Mouse (Mus musculus): ENCODE results near the gene Ksr1.

Gene Ksr1

DNA sequence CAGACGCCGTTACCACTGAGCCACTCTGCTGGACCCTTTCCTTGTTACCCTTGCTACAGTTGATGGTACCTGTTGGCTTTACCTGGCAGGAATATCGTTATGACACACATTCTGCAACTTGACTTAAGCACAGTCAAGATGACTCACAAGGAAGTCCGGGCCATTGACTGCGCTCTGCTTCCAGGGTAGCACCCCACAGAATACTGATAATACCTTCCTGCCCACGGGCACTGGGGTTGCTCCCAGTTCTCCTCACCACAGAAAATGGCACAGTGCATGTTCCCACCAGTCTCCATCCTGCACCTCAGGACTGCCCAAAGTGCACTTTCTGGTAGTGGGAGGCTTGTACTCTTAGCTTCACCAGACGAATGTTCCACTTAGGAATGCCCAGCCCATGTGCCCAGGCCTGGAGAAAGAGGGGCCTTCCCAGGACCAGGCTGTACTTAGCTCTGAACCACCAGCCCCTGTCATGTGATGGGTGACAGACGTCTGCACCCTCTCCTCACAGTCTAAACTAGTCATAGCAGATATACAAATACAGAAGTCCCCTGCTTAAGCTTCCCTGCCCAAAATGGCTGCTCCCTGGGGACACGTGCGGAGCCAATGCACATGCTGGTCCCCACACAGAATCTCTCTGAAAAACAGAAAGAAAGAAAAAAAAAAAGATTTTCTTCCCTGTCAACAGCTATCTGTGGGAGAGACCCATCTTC lies 52.1 kb downstream of the Ksr1 start:
- no peak for DNase-seq (ENCODE audit: low read depth, low spot score)

DNA sequence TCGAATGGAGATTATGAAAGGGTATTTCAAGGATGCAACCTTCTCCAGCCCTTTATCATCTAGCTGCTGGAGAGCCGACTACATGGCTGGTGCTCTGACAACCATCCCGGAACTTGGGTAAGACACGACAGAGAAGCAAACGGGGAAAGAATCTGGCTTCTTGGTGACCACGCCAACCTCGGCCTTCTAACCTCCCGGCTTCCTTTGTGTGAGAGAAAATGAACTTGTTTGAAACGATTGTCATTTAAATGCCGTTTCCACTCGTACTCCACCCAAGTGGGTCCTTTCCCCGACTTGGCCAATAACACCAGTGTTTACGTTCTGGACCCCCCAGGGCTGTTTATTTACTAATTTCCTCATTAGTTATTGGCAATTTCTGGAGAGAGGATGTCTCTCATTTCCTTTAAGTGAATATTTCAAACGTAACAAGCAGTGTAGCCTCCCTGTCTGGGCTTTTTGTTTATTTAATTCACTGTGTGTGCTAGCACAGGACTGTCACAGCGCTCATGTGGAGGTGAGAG lies 52.8 kb downstream of the Ksr1 start:
- DNase-seq (ENCODE audit: low read depth, low spot score): peak; percentile 84

DNA sequence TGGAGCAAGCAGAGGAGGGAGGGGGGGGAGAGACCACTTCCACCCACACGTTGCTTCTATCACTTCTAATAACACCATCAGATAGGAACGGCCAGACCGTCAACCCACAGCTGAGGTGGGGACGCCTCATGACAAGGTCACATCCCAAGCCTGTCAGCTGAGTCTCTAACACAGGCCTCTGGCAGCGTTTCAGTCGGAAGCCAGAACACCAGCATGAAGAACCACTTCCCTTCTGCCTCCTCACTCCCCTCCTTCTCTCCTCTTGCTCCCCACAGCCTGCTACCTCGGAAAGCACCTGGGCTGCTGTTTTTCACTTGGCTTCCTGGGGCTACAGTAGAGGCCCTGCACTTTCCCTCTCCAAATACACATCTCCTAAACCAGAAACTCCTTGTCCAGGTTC lies 53.4 kb downstream of the Ksr1 start:
- no peak for DNase-seq (ENCODE audit: low read depth, low spot score)

DNA sequence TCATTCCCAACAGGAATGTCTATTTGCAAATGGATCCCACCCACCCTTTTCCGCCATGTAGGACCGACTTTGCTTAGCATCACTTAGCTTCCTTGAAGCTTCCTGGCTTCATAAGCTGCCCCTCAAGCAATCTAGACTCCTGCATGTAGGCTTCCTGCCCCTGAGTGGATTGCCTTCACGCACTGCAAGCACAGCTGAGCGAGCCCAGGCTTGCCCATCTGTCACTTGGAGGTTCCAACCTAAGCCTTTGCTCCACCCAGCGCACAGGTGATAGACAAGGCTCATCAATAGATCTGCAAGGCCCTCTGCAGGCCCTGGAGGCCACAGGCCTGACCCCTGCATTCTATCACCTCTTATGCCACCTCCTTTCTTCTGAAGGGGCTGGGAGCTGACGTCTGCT lies 54.0 kb downstream of the Ksr1 start:
- no peak for DNase-seq (ENCODE audit: low read depth, low spot score)

DNA sequence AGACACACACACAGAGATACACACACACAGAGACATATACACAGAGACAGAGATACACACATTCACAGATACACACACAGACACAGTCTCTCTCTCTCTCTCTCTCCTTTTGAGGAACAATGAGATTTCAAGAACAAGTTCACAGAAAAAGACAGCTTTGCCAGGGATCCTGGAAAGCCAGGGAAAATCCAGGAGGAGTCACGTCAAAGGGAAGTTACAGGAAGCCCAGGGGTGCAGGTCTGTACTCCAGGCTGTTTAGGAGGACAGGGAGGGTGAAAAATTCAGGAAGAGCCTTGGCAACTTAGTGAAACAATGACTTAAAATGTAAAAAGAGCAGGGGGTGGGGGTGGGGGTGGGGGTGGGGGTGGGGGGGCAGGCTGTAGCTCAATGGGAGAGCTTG lies 56.5 kb downstream of the Ksr1 start:
- DNase-seq (ENCODE audit: low read depth, low spot score): no peak

DNA sequence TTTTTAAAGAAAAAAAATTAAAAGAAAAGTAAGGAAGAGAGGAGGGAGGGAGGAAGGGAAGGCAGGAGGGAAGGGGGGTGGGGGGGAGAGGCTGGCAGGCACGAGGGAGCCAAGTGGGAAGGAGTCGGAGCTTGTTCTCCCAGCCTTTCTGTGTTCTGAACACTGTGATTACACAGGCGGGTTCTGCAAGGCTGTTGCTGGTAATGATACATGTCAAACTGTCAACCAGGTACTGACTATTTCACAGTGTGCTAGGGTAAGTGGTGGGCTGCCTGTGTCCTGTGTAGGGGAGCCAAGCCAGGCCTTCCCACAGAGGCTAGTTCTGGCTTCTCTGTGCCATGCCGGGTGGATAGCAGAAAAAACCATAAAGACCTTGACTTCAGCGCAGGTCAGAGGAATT lies 57.2 kb downstream of the Ksr1 start:
- DNase-seq (ENCODE audit: low read depth, low spot score): no peak

DNA sequence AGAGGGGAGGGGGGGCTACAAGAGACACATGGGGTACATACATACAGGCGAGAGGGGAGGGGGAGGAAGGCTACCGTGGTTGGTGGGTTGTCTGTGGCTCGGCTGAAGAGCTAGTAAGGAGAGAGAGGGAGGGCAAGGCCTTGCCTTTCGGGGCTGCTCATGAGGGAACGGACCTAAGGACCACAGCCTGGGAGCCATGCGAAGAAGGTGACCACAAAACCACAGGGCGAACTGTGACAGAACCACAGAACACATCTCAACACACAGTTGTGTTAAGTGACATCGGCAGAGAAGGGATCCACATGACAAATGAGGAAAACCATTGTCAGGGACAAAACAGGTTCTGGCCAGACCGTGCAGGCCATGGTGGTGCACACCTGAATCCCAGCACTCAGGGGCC lies 57.9 kb downstream of the Ksr1 start:
- no peak for DNase-seq (ENCODE audit: low read depth, low spot score)

DNA sequence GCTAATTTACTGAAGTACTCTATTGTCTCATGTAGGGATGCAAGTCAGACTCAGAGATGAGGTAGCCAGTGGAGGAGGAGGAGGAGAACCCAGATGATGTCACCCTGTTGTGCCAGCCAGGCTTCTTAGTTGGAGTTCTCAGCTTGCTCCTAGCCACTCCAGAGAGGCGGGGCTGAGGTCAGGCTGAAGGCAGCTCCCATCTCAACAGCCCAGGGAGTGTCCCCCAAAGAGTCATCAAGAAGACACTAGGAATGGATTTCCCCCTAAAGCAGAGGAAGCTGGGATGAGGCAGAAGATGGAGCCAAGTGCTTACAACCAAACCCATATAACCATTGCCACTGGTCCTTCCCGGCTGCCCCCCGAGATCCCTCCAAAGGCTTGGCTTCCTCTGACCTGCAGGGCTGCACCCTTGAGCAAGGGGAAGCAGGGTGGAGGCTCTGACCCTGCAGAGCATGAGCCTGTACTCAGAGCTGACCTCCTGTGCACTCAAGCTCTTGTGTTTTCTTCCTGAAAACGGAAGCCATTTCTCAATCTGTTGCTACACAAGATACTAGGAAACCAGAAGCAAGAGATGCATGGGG lies 58.4 kb downstream of the Ksr1 start:
- DNase-seq (ENCODE audit: low read depth, low spot score): no peak

DNA sequence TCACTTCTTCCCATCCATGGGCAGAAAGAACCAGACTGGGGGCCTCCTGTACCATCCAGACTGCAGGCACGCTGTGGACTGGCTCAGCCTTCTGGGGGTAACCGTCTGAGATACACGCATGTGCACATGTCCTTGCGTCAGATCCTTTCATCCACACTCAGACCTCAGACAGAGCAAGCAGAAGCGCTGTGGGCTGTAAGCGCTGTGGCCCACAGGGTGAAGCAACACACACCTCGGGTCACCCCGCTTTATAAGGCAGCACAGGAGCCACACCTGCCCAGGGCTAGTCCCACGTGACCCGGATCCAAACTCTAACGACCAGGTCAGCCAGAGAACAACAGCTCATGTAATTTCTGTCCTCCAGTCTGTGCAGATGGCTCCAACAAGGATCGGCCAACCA lies 59.4 kb downstream of the Ksr1 start:
- DNase-seq (ENCODE audit: low read depth, low spot score): no peak

DNA sequence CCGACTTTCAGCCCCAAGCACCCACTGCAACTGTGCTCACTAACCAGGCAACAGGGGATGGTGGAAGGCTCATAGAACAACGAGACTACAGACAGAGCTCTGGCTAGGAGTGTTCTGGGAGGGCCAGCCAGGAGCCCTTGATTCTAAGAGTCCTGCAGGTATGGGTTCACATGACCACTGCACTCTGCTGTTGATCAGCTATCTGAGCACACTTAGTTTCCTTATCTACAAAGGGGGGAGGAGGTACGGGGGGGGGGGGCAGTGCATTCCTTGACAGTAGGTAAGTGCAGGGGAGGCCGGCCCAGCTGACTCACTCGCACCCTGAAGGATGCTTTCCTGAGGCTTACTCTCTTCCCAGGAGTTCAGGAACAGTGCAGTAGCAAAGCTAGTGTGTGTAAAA lies 61.1 kb downstream of the Ksr1 start:
- no peak for DNase-seq (ENCODE audit: low read depth, low spot score)

DNA sequence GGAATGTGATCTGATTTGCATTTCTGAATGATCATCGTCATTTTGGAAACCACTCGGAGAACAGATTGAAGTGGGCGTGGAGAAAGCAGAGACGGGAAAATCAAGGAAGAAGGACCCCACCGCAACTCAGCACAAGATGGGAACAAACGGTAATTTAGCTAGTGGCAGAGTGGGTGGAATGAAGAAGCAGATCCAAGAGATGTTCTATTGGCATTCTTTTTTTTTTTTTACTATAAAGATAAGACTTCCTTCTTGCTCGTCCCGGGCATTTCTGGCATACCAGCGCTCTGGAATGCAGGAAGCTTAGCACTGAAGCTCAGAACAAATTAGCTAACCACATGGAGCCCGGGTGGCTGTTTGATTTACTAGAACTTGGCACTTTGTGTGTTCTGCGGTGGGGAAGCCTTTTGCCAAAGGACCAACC lies 63.2 kb downstream of the Ksr1 start:
- peak; percentile 77 for DNase-seq (ENCODE audit: low read depth, low spot score)

DNA sequence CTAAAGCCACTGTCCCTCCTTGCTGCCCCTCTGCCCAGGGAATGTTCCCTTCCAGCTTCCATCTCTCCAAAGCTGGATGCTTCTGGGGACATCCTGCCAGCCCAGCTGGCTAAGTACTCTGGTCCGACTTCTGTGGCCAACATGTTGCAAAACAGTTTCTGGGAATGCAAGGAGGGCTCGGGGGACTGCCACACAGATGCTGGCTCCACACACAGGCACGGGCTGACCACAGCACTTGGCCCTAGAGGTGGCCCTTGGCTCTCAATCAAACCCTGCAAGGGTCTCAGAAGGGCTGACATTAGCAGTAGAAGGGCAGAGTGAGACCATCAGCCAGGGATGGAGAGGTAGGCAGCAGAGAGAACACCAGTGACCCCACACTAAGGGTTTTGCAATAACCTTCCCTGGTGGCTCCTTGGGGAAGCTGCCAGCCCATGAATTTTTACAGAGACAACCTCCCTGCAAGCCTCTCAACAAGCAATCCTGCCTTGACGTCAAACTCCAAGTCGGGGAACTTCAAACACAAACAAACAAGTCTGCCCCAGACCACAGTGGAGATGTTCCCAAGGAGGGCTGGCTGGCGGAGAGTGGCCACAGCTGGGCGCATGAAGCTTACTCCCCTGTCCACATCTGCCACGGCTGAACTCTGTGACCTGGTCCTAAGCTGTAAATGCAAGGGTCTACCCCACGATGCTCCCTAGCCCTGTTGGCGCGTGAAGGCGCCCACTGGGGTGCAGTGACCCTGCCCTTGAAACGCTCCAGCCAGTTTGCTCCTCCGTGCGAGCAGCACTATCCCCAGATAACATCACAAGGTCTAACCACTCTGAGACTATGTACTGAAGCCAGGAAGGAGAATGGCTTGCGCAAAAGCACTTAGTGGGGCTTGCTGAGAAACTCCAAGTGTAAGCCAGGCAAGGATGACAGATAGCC lies 65.0 kb downstream of the Ksr1 start:
- no peak for DNase-seq (ENCODE audit: low read depth, low spot score)

DNA sequence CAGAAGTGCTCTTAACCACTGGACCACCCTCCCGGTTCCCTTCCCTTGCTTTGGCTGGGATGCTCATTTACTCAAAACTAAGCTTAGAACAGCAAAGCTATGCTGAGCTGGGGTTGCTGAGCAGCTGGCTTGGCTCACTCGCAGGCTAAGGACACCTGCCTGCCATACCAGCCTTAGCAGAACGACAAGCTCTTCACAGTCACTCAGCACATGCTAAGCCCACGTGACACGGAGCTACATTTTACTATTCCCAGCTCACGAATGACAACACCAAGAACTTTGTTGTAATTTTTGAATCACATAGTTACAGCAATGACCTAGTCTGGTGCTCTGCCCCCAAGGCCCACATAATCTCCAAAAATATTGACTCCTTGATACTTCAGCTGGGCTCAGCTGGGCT lies 66.1 kb downstream of the Ksr1 start:
- no peak for DNase-seq (ENCODE audit: low read depth, low spot score)

DNA sequence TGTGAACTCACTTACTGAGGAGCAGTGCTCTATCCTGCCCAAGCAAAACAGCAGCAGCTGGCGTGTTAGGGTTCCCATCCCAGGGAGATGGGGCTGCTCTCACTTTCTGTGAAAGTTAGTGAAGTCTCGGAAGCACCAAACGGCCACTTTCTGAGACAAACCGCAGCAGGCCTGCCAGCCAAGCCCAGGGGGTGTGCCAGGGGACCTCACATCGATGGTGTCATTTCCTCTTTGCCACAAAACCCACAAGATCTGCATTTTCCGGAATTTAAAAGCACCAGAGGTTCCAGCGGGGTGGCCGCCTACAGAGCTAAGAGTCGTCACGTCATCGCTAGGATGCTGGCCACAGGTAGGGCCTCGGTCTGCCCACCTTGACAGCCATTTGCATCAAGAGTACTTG lies 69.7 kb downstream of the Ksr1 start:
- no peak for DNase-seq (ENCODE audit: low read depth, low spot score)

DNA sequence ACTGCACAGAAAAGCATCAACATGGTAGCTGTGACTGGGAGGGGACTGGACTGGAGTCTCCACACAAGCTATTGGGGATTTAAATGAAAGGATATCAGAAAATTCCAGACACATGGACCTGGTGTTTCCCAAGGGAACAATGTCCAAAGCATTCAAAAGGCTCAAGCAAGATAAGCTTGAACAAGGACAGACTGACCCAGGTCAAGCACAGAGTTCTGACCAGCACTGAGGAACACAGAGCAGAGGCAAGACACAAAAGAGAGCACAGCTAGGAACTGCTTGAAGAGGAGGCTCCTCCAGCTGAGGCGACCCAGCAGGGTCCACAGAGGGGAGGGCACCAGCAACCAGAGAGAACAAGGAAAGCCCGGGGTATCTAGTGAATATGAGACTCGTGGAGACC lies 71.2 kb downstream of the Ksr1 start:
- no peak for DNase-seq (ENCODE audit: low read depth, low spot score)

DNA sequence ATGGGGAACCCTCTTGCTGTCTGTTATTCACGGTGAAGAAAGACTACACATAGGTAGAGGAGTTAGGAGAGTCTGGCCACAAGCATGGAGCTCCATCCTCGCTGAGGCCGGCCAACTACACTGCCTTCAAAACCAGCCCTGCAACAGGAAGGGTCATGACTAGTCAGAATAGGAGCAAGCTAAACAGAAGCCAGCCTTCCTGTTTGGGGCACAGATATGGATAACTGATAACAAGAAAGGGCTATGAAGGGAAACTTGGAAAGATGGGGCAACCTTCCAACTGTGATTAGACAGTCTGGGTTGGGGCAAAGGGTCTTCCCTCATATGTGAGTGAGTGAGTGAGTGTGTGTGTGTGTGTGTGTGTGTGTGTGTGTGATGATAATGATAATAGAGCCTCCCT lies 71.6 kb downstream of the Ksr1 start:
- DNase-seq (ENCODE audit: low read depth, low spot score): no peak

DNA sequence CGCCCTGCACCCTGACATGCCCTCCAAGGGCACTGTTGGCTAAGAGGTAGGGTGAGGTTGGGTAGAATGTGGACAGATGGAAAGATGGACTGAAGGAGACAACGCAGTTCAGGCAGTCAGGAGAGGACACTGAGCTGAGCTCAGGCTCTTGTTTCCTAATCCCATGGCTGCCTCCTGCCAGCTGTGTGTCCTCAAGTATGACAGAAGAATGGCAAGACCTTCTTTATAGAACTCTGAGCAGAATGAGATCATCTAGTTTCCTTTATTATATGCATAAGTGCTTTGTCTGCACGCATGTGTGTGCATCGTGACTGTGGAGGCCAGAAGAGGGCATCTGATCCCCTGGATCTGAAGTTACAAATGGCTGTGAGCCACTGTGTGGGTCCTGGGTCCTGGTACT lies 72.6 kb downstream of the Ksr1 start:
- no peak for DNase-seq (ENCODE audit: low read depth, low spot score)

DNA sequence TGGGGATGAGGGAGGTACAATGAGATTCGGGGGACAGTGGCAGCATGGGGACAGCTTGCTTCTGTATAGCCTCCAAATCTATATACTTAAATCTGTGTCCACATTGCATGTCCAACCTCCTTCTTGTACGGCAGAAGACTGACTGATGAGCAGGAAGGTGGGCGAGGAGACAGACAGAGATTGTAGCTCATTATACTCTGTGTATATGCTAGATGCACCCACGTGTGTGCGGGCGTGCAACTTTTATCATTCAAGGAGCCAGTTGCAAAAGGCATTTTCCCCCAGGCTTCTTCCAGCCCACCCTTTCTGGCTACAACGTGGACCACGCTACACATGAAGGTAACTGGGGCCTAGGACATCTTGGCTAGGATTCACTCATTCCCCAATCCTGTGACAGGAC lies 74.1 kb downstream of the Ksr1 start:
- DNase-seq (ENCODE audit: low read depth, low spot score): no peak

DNA sequence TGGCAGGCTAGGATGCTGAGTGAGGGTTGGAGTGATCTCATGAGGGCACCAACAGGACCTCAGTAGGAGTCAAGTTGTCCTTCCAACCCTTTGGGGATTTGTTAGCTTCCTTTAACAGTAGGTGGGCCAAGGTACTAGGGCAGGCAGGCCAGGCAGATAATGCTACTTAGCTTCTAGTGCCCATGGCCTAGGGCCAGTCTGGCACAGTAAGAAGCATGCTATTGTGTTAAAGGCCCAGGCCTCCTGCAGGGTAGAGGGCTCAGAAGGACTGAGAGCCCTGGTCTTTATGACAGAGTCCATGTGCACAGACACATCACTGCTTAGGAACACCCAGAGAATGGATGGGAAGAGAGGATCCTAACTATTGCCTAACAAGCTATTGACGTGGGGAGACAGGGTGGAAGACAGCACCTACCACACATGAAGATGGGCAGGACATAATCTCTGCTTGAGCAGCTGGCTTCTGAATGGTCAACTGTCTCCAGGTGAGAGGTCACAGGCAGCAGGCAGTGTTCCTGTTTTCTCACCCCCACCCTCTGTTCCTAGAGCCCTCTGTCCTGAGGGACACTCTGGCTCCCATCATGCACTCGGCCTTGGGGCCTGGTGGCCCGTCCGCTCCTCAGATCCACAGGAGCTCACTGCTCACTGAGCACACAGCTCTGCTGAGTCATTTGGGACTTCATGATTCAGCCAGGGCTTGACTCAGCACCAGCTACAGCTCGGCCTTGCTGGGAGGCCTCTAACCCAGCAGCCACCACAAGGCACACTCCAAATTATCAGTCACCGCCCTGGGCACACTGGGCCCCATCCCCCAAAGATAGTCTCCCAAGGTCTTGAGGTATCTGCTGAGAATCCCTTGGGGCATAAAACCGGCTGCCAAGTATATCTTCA lies 74.9 kb downstream of the Ksr1 start:
- DNase-seq (ENCODE audit: low read depth, low spot score): no peak

DNA sequence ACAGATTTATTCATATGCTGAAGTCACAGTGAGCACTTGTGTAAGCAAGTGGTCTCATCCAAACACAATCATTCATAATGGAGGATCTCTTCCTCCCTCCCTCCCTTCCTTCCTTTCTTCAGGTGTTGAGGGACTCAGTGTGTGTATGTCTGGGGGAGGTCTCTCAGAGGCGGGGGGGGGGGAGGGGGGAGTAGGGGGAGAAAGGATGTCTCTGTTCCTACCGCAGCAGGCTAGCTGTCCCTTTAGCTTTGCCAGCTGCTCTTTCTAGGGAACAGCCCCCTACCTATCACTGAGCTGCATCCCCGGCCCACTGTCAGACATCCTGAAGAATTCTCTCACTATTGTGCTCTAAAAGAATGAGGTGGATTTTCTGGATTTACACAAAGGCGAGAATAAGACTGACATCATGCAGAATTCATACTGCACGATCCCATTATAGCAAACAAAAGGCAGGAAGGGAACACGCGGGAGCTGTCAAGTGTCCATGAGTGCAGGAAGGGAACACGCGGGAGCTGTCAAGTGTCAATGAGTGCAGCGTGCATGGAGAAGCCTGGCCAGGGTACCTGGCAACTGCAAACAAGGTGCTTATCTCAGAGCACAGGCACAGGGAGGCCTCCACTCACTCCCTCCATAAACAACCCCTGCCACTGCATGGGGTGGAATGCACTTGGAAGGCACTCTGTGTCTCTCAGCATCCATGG lies 76.6 kb downstream of the Ksr1 start:
- no peak for DNase-seq (ENCODE audit: low read depth, low spot score)

DNA sequence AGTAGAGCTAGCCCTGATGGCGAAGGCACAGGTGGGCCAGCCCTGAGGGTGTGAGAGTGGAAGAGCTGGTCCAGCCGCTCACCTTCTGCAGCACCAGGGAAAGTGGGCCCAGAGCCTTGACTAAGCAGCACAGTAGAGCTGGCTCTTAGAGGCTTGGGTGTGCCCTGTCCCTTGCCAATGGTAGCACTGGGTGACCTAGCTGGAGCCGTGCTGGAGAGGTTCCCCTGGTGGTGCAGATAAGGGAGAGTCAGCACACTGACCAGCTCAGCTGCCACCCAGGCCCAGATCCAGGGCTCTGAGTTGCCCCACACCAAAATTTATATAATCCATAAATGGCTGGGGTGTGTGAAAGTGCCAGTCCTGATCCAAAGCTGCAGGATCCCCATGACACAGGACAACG lies 79.0 kb downstream of the Ksr1 start:
- no peak for DNase-seq (ENCODE audit: low read depth, low spot score)
